Mouse (Mus musculus): ENCODE measurements around the gene Col18a1.

The Col18a1 gene

DNA sequence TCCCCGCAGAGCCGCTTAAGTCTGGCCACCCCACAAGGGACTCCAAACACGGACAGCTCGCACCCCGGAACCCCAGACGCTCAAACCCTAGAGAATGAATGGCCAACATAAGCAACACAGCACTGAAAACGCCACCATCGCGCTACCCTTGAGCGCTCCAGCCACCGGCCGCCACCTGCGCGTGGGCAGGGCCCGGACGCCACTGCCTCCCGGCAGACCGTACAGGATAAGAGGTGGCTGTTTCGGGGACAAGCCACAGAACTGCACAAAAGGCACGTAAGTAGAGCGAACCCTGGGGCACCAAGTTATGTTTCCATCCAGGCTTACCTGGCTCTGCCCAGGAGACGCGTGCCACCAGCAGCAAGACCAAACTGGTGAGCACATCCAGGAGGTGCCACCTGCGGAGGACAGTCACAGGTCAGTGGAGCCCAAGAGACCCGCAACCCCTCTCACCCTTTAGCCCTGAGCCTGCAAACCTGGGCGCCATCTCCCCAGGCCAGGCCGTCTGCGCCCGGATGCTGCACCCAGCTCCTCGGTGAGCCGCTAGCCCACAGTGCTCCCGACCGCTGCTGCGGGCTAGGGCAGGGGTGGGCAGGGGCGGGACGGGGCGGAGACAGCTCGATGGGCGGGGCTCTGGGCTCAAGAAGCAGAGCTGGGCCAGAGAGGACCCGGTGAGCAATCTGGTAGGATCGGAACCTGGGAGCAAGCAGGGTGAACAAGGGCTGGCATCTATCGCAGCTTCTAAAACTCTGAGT is at the start of gene Col18a1:
Gene Col18a1, minus strand, starts transcription at position 586 of the 755 bp plus-strand sequence.
- peak; percentile 79 for DNase-seq (ENCODE audit: low read depth, low spot score)

- no peak for DNase-seq (ENCODE audit: low read depth, low spot score)
These were observed 49.3 kb upstream of the Col18a1 start for GRCm38 (mm10) chr10:77215641-77216040.

DNA sequence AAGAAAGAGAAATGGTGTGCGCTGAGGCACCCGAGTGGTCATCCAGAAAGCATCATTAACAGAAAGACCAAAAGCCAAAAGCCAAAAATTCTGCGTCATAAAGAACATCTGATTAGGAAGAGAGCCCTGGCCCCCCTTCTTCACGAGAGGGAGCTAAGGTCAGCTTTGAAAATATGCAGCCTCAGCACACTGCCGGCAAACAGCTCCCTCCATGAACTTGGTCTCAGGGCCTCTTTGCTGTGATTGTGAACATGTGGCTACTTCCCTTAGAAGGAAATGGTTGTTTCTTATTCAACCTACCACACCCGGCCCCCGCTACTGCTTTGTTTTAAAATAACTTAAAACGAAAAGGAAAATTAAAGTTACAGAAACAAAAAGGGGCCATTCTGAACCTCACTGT is 48.2 kb upstream of the Col18a1 start:
- no peak for DNase-seq (ENCODE audit: low read depth, low spot score)

DNA sequence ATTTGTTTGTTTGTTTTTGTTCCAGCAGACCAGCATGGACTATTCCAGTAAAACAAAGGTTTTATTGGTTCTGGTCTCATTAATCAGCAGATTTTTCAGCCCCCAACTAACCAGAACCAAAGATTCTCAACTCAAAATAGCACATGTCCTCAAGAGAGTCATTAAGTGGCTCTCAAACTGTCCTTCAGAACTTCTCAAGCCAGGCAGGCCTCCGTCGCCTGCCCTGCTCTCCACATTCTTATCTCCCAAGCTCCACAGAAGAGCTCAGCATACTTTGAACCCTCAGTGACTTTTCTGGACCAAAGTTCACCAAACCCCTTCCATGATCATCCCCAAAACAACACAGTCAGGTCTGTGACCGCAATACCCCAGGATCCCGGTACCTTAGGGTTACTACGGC is 47.1 kb upstream of the Col18a1 start:
- DNase-seq (ENCODE audit: low read depth, low spot score), result no peak

DNA sequence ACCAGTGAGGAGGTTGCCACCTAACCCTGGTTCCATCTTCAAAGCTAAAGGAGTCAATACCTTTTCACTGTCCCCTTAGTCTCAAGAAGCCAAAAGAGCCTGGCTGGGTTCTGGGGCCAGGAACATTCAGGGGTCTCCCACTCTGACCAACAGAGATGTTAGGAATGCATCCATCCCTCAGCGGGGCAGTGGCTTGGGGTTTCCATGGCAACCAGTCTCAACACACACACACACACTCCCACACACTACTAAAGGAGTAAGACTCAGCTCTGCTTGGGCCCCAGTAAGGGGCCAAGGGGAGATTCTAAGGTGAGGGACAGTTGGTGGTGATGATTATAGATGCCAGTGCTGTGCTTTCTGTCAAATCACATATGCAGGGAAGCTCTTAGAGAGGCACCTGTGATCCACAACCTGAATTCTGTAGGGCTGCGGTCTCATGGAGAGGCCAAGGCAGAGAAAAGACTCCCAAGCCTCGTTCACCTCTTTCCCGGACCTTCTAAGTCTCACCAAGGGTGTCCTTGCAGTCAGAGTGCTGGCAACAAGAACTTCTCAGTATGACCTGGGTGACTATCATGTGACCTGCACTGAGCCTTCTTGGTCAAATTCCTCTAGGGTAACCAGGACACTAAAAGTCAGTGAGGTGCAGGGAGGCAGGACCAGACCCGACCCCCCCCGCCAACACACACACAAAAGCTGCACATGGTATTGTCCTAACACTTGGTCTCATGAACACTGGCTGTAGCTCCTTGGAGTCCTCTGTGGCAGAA is 46.2 kb upstream of the Col18a1 start:
- DNase-seq (ENCODE audit: low read depth, low spot score), result no peak

- DNase-seq (ENCODE audit: low read depth, low spot score), result no peak
These were observed 44.8 kb upstream of the Col18a1 start for GRCm38 (mm10) chr10:77211116-77211570.

DNA sequence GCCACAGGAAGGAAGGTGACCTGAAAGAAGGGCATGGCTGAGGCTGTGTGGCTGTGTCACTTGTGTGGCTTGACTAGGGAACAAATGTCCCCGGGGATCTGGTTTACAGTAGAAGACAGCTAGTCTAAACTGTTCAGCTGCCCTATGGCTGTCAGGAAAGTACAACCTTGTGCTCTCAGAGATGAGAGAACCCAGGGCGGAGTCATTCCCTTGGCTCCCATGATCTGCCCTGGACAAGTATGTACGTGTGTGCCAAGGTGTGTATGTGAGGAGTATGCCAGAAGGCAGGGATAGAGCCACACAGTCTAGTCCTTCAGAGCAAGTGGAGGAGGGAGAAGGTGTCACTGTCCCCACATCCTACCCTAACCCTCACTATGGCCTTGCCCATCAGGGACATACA is 44.3 kb upstream of the Col18a1 start:
- DNase-seq (ENCODE audit: low read depth, low spot score), result no peak

DNA sequence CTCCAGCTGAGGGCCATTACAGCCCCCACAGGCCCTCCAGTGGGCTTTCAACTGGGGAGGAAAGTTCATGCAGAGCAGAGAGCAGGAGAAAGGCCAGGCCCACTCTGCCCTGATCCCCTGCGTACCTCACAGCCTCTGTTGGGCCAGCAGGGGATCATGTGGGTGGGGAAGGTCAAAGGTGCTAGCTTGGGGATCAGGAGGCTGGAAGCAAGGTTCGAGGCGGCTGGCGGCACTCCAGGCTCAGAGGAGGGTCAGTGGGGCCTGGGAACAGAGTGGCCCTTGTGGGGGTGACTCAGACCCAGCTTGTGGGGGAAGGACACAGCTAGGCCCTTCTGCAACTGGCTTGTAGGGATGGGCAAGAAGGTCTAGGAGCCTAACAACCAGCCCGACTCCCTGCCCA is 42.9 kb upstream of the Col18a1 start:
- no peak for DNase-seq (ENCODE audit: low read depth, low spot score)

GRCm38 (mm10) chr10:77206565-77207079 is 40.3 kb upstream of the Col18a1 start:
- DNase-seq (ENCODE audit: low read depth, low spot score), result no peak

DNA sequence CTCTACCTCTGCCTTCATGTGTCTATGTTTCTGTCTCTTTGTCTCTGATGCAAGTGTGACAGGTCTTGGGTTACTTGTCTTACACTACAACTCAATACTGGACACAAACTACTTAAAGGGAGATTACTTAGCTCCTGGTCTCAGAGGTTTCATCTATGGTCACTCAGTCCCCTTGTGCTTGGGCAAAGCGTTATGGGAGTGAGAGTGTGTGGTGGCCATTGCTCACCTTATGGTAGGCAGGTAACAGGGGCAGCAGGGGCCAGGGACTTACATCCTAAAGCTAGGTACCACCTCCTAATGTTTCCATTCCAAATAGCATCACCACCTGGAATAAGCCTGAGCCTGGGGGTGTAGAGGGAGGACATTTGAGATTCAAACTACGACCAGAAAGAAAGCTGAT is 39.8 kb upstream of the Col18a1 start:
- no peak for DNase-seq (ENCODE audit: low read depth, low spot score)

GRCm38 (mm10) chr10:77203960-77204359 is 37.6 kb upstream of the Col18a1 start:
- no peak for DNase-seq (ENCODE audit: low read depth, low spot score)

GRCm38 (mm10) chr10:77201919-77202318 is 35.6 kb upstream of the Col18a1 start:
- no peak for DNase-seq (ENCODE audit: low read depth, low spot score)

DNA sequence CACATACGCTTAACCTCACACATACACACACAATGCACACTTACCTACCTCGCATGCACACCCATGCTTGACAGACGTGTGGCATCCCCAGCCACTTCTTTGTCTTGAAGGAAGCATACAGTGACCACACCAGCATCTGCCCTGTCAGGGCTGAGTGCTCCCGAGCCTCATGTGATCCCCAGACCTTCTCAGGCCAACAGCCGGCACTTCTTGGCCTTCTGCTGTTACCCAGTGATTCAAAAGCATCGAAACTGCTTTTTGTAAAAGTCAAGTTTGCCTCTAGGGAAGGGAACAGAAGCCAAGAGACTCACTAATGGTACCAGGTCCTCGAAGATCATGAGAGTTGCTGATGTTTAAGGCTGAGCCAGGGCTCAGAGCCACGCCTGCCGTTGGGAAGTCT is 33.9 kb upstream of the Col18a1 start:
- DNase-seq (ENCODE audit: low read depth, low spot score), result no peak

DNA sequence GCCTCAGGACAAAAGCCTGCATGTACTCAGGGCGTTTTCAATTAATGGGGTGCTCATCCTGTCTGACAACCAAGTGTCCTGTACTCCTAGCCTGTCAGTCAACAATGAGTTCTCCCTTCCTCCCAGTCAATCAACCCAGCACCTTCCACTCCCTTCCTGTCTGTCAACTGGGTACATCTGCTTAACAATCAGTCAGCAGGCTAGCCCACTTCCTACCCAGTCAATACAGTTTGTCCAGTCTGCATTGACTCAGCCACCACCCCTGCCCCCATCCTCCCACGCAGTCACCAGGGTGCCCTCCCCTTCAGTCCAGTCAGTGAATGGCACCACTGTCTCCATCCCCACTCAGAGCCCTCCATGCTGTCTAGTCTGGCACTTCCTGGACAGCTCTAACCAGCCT is 32.9 kb upstream of the Col18a1 start:
- DNase-seq (ENCODE audit: low read depth, low spot score), result no peak

DNA sequence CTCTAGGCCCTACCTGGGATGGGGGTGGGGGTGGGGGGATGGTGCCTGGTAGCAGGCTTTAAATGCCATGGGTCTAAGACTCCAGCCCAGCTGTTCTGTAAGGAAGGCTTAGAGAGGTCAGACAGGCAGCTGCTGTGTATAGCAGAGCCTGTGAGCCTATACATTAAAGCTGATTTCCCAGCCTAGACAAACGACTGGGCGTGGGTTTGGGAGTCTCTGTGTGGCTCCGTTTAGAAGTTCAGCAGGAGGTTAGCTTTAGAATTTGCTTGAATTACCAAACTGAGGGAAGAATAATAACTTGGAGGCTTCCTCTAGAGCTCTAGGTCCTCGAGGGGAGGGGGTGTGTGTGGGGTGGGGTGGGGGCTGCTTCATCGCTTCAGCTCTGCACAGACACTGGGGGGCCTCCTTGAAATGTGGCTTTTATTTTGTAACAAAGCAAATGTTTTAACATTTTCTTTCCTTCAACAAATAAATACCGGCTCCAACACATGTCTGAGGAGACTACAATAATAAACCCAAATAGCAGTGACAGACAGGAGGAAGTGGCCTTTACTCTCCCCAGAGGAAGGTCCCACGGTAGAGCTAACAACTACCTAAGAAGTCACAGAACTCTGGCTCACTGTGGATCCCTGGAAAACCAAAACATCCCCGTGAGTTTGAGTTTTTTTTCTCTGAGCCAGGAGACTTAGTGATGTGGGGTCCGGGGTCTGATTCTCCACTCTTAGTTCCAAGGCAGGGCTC is 31.3 kb upstream of the Col18a1 start:
- peak; percentile 71 for DNase-seq (ENCODE audit: low read depth, low spot score)

GRCm38 (mm10) chr10:77196676-77197075 is 30.3 kb upstream of the Col18a1 start:
- DNase-seq (ENCODE audit: low read depth, low spot score), result no peak

- no peak for DNase-seq (ENCODE audit: low read depth, low spot score)
These were observed 29.8 kb upstream of the Col18a1 start for GRCm38 (mm10) chr10:77196115-77196514.

DNA sequence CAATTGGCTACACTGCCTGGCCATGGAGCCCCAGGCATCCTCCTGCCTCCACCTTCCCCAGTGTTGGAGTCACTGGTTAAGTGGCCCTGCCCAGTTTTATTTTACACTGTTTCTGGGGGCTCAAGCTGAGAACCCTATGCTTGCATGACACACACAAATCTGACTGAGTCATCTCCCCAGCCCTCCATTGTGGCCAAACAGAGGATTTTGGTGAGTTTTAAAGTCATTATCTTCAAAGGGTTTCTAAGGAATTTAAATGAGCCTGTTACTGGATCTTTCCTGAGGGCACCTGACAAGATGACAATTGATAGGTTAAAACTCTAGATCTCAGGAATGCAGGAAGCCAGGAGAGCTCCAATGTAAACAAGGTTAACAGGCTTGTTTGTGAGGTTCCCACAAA is 27.1 kb upstream of the Col18a1 start:
- no peak for DNase-seq (ENCODE audit: low read depth, low spot score)

- no peak for DNase-seq (ENCODE audit: low read depth, low spot score)
These were observed 26.4 kb upstream of the Col18a1 start for GRCm38 (mm10) chr10:77192745-77193144.

DNA sequence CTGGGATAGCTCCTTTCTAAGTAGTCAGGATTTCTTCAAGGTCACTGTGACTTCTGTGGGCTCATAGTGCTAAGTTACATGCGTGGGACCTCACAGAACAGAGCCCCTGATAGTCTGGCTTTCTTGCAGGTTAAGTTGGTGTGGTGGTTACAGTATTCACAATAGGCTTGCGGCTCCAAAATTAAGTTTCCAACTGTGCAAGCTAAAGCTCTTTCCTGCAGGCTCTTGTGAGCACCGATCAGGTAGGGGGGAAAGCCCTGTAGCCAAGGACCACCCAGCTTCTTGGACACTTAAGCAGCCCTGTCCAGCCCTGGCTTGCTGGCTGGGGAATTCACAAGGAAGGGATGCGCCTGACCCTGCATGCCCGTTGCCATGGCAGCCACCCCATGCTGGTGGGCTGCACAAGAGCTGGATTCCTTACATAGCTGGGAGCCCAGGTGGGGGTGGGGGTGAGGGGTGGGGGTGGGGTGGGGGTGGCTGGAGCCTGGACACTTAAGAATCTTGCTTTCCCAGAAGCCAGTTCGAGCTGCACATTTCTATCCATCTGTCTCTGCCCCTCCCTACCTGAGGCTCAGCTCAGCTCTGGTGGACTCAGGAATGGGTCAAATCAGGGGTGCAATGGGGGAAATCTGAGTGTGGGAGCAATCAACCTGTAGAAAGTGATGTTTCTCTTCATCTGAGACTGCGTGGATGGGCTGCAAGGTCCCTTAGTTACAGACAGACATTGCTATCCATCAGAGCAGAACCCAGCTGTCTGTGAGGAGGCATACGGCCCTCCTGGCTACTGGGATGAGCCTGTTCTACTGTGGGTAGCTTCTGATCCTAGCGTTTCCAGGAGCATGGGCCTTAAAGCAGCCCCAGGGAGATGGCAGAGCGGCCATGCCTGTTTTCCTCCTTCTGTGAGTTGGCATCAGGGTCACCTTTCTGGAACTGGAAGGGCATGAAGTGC is 24.9 kb upstream of the Col18a1 start:
- peak; percentile 94 for DNase-seq (ENCODE audit: low read depth, low spot score)

- DNase-seq (ENCODE audit: low read depth, low spot score), result no peak
These were observed 21.1 kb upstream of the Col18a1 start for GRCm38 (mm10) chr10:77187427-77187826.

Measured in mesoderm, embryonic 11.5 days (tissue).